Mouse (Mus musculus) cerebellum, postnatal 36 days (tissue): ENCODE results near the gene Srrt.
"Not testable (repeated sequence)": the region's sequence is repeated elsewhere in the genome, so short reads cannot be mapped to it uniquely, and the experiment has no call there.

ENCODE experiments used
- DNase-seq, 2 experiments: peaks; one replicate each; pipeline ENCODE4 v3.0.0; 2021 to 2022; ENCODE audit warnings: mixed read lengths in 2 of 2

The Srrt gene

GRCm38 (mm10) chr5:137295296-137295695, 12.2 kb downstream of the Srrt start:
- DNase-seq, result no peak

DNA sequence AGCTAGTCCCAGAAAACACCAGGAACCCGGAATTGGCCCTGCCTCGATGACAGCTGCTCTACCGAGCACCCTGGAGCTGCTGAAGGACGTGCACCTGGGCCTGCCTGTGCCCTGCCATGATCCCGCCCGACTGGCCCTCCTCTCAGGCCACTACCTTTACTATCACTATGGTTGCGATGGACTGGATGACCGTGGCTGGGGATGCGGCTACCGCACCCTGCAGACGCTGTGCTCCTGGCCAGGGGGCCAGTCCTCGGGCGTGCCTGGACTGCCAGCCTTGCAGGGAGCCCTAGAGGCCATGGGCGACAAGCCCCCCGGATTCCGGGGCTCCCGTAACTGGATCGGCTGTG, 12.8 kb downstream of the Srrt start:
- DNase-seq, result no peak

- peak; percentile 94 to 96 for DNase-seq
These were observed 13.4 kb downstream of the Srrt start, which contains the start of gene Ufsp1 for GRCm38 (mm10) chr5:137293839-137294743. Gene Ufsp1 (plus strand): TSS chr5:137294629.

- DNase-seq, result peak; percentile 77 to 85
These were observed 14.2 kb downstream of the Srrt start for GRCm38 (mm10) chr5:137293282-137293681.

- DNase-seq, result no peak
These were observed 16.0 kb downstream of the Srrt start for GRCm38 (mm10) chr5:137291381-137291926.

GRCm38 (mm10) chr5:137290677-137291076, 16.8 kb downstream of the Srrt start:
- peak; percentile 67 to 76 for DNase-seq

DNA sequence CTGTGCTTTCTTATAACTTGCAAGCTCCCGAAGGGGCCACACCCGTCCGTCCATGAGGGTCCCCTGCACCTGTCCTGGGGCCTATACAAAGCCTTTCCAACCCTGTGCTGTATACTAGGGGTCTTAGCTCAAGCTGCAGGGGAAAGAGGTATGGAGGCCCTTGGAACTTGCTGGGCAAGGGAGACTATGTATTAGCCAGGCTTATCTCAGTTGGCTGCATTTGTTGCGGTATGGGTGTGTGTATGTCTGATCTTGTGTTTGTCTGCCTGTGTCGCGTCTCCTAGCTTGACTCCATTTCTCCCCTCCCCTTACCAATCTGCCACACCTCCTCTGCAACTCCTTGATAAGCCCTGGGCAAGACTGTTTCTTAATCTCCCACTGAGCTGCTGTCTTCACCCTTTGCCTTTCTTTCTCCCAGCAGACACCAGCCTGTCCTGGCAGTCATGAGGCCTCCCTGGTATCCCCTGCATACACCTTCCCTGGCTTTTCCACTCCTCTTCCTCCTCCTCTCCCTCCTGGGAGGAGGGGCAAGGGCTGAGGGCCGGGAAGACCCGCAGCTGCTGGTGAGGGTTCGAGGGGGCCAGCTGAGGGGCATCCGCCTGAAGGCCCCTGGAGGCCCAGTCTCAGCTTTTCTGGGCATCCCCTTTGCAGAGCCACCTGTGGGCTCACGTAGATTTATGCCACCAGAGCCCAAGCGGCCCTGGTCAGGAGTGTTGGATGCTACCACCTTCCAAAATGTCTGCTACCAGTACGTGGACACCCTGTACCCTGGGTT, 17.7 kb downstream of the Srrt start:
- no peak for DNase-seq

DNA sequence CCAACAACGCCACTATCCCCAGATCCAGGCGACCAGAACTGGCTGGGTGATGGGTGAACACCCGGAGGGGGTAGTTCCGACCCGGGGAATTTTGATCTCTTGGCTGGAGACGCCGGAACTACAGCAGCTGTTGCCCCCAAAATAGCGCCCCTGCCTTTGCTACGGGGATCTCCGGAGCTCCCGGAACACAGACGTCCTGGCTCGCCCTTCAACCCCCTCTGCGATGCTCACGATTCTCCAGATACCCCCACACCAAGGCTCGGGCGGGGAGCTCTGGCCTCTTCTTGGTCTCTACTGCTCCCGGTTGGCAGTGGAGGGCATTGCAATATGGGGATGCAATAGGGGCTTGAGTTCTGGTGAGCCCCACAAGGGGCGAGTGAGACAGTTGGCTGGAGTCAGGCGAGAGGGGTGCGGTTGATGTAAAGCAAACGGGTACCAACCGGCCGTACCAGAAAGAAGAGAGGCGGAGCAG, 18.4 kb downstream of the Srrt start:
- DNase-seq, result peak; percentile 61 to 69

DNA sequence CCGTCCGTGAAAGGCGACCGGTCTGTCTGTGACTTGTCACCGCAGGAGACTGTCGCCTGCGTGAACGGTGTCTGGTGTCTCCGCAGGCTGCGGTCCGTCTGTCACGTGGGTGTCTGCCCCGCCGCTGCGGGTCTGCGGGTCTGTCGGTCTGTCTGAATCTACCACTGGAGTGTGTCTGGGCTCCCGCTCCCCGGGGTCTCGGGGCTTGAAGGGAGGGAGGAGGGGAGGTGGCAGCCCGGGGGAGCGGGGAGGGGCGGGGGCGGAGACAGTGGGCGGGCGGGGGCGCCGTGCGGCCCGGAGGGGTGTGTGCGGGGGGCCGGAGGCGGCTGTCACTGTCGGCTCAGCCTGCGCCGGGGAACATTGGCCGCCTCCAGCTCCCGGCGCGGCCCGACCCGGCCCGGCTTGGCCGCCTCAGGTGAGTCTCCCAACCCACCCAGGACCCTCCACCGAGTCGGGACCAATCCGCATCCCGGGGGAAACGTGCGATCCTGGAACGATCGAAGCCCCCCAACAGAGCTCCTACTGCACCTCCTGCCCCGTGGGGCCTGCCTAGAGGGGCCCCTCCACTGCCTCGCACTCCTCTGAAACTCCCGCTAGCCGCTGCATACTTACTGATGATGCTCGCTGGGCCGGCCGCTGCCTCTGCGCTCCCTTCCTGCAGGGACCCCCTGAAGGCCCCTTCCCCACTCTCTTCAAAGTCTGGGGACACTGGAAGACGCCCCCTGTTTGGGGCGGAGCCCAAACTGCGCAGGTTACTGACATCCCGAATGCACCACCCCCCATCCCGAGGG, 19.3 kb downstream of the Srrt start:
- peak; percentile 67 to 69 for DNase-seq

DNA sequence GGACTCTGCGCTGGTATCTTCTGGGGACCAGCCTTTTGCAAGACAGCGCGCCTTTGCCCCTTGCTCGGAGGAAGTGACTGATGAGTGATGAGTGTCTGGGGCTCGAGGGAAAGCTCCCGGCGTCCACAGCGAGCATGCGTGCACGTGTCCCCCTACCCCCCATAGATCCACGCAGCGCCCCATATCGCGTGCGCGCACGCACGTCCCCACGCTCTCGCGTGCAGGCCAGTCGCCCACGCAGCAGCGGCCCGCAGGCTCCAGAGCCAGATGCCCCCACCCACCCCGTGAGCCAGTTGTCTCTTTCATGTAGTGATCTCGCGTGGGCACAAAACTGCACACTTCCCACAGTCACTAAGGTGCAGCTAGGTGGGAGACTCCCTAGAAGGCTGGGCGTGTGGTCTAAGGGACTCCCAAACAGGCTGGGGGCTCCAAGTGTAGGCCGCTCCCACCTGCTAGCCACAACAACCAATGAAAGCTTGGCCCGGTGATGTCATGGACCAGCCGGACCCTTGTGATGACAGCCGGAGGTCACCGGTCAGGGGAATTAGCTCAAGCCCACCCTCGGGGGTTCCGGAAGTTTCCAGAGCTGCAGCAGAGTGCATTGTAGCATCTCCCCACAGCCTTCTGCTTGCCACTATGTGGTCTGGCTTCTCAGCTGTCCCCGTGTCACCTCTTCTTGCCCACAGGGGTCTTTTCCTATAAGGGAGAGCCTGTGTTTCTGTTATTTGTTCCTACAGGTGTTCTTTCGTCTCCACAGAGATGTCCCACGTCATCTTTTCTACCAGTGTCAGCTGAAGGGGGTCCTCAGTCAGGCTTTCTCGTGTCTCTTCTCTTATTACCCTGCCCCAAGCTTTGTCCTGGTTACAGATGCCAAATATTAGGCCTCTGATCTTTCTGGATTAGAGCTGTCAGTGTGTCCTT, 20.2 kb downstream of the Srrt start, which contains the start of gene Ache:
Gene Ache, plus strand, starts transcription at position 488 of the 921 bp plus-strand sequence.
- DNase-seq, result peak; percentile 84 to 88

DNA sequence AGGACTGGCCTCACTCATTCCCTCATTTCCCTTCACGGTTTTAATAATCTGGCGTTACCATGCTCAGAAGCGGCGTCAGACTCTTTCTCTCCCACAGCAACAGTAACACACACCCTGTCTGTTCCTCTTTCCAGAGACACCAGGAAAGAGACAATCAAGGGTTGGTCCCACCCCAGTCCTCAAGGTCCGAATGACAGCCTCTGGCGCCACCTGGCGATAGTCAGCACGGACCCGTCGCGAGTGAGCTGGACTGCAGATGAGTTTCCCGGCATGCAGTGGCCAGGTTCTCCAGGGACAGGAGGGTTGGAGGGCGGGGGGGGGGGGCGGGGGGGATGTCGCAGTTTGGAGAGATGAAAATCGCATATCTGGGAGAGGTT, 20.8 kb downstream of the Srrt start:
- peak; percentile 96 to 97 for DNase-seq

- no peak for DNase-seq
These were observed 21.5 kb downstream of the Srrt start for GRCm38 (mm10) chr5:137285986-137286385.

- DNase-seq, result peak; percentile 59 to 63
These were observed 22.4 kb downstream of the Srrt start for GRCm38 (mm10) chr5:137285045-137285444.

DNA sequence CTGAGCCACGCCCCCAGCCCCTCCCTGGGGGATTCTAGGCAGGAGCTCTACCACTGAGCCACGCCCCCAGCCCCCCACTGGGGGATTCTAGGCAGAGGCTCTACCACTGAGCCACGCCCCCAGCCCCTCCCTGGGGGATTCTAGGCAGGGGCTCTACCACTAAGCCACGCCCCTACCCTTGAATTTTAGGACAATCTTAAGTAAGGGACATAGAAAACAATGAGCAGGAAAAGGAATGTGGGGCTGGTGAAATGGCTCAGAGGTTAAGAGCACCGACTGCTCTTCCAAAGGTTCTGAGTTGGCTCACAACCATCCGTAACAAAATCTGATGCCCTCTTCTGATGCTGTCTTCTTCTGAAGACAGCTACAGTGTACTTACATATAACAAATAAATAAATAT, 23.1 kb downstream of the Srrt start:
- not testable (repeated sequence) for DNase-seq

DNA sequence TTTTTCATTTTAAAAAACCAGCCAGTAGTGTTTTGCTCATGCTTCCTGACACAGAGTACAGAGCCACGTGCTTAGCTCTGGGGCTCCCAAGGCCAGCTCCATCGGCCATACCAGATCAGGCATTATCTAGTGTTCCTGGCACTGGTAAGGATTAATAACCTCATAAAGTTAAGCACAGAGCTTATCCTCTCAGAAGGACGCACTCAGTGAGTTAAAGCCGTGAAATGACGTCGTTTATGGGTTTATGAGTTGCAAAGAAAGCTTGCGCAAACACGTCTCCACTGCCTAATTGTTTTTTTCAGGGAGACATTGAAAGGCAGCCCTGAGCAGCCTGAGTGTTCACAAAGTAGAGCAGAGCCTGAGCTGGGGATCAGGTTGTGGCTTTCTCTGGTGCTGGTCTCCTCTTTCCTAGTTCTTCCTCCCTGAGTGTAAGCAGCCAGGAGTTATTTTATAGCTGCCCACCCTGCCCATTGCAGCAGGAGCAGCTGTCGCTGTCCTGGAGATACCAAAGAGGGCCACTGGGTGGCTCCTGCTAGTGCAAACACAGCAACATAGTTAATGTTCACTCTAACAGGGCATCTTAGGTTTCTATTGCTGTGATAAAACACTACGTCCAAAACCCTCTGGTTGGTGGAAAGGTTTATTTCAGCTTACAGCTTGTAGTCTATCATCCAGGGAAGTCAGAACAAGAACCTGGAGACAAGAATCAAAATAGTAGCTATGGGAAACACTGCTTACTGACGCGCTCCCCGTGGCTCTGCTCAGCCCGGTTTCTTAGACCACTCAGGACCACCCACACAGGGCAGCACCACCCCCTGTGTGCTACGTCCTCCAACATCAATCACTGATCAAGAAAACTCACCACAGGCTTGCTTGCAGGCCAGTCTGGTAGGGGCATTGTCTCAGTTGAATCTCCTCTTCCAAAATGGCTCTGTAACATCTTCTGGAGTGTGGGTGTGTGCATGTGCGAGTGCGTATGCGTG, 29.8 kb downstream of the Srrt start:
- DNase-seq, result no peak

- DNase-seq, result no peak
These were observed 39.2 kb downstream of the Srrt start for GRCm38 (mm10) chr5:137268131-137268910.

GRCm38 (mm10) chr5:137264787-137265186, 42.7 kb downstream of the Srrt start:
- no peak for DNase-seq

DNA sequence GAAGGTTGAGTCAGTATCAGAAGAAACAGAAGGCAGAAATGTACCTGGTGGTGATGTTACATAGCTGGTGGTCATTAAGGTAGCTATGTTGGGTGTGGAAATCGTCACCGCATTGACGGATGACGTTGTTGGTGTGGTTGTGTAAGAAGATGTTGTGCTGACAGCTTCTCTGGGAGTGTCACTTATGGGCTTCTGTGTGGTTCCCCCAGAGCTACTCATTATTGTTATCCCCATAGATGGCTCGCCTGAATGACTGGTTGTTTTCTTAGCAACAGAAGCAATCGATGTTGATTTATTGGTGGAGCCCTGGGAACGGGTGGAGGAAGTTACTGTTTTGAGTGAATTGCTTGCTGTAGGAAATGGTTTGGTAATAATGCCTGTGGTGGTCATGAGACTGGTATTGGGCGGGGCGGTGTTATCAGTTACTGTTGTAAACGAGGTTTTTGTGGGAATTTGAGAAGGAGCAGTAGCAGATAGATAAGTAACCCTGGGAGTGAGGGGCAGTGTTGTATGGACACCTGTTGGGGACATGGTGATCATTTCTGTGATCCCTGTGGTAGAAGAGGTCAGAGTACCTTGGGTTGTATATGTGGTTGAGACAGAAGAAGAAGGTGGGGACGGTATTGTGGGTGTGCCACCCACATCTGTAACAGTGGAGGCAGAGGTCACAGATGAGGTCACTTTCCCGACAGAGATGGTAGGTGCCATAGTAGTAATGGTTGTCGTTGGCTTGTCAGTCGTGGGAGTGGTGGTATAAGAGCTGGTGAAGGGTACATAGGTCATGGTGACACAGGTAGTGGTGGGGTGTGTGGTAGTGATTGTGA, 43.4 kb downstream of the Srrt start:
- no peak for DNase-seq
